Mouse (Mus musculus) splenic B cell, adult 2 months (primary cell): ENCODE measurements around the gene Gss.
A peak's percentile ranks its signal among the peaks of the same experiment; 100 is the strongest.

Experiments
- DNase-seq: peaks from one replicate; pipeline ENCODE4 v3.0.0-alpha.2; 2011; ENCODE audit warnings: low read depth, low spot score
- H3K27me3 ChIP-seq: 2 replicates; pipeline ENCODE4 v1.6.1; 2012; ENCODE audit warnings: mild to moderate bottlenecking, low read length, moderate library complexity, mixed read lengths; ENCODE audit not compliant: control insufficient read depth, poor library complexity, insufficient read depth, severe bottlenecking
- H3K36me3 ChIP-seq: 2 replicates; pipeline ENCODE4 v1.6.1; 2012; ENCODE audit warnings: mild to moderate bottlenecking, low read length, moderate library complexity, mixed read lengths; ENCODE audit not compliant: control insufficient read depth, poor library complexity, insufficient read depth, severe bottlenecking

Gss gene

GRCm38 (mm10) chr2:155603707-155604106, 11.1 kb upstream of the Gss start:
- Histone ChIP-seq H3K27me3 (no peaks in the 10 kb centered on the region), H3K36me3 (no peaks in the 10 kb centered on the region)
- DNase-seq: no peak

DNA sequence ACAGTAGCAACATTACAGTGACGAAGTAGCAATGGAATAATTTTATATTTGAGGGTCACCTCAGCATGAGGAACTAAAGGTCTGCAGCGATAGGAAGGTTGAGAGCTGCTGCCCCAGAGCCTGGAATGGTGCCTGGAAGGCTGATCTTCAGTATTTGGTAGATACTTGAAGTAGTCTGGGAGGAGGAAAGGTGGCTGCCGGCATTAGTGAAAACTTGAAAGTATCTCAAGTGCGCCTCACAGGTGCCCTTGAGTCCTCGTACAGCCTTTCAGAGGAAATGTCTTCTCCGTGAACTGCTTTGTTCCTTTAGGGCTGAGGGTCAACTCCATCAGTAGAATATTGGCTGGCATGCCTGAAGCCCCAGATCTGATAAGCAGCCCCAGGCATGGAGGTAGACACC, 2.9 kb upstream of the Gss start:
- no peaks in the 10 kb centered on the region for H3K27me3 ChIP-seq
- no peak for DNase-seq
- no peaks in the 10 kb centered on the region for H3K36me3 ChIP-seq

DNA sequence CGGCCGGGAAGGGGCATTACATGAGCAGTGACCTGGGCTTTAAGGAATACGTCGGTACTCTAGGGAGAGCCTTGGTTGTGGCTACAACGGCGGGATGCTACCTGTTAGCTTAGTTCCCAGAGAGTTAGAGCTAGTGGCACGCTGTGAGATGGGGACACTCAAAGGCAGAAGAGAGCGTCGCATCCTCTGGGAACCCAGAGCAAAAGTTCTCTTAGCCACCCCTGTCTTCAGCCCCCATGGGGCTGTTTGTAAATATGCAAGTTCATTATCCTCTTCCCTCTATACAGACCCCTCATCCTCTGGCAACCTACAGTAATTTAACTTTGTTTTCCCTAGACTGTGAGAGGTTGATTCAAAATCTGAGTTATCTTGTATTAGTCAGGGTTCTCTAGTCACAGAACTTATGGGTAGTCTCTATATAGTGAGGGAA, 259 bp upstream of the Gss start:
- no peaks in the 10 kb centered on the region for H3K36me3 ChIP-seq
- no peaks in the 10 kb centered on the region for H3K27me3 ChIP-seq
- no peak for DNase-seq

DNA sequence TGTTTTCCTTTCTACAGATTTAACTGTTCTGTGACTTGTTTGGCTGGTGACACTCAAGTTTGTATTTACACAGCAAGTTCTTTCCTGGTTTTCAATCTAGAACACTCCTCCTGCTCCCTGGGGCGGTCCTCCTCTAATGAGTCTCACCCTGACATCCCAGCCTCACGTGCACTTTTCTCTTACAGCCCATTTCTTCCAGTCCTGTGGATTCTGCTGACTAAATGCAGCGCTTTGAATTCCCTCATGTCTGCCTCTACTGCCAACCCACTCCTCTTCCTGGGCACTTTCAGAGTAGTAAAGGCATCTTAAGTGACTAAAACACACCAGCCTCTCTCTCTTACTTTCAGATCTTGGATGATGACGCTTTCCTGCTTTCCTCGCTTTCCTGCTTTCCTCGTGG, 934 bp downstream of the Gss start:
- H3K27me3 ChIP-seq: no peaks in the 10 kb centered on the region
- DNase-seq: no peak
- no peaks in the 10 kb centered on the region for H3K36me3 ChIP-seq

GRCm38 (mm10) chr2:155590876-155591275, 1.7 kb downstream of the Gss start:
- Histone ChIP-seq H3K27me3 (no peaks in the 10 kb centered on the region), H3K36me3 (no peaks in the 10 kb centered on the region)
- no peak for DNase-seq

GRCm38 (mm10) chr2:155589521-155589920, 3.1 kb downstream of the Gss start:
- DNase-seq: no peak
- Histone ChIP-seq H3K27me3 (no peaks in the 10 kb centered on the region), H3K36me3 (no peaks in the 10 kb centered on the region)

DNA sequence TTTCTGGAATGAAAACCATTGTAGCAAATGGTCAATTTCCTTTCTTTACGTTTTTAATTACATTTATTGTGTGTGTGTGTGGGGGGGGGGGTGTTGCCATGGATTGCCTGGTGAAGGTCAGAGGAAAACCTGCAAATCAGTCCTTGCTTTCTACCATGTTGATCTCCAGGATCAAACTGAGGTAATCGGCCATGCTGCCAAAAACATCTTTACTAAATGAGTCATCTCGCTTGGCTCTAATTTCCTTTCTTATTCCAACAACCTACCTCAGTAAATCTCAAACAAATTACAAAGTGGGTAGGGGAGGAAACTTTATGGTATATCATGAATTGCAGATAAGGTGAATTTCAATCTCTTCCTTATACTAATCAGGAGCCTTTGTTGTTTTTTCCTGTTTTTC, 4.5 kb downstream of the Gss start:
- Histone ChIP-seq H3K27me3 (no peaks in the 10 kb centered on the region), H3K36me3 (no peaks in the 10 kb centered on the region)
- DNase-seq: no peak

DNA sequence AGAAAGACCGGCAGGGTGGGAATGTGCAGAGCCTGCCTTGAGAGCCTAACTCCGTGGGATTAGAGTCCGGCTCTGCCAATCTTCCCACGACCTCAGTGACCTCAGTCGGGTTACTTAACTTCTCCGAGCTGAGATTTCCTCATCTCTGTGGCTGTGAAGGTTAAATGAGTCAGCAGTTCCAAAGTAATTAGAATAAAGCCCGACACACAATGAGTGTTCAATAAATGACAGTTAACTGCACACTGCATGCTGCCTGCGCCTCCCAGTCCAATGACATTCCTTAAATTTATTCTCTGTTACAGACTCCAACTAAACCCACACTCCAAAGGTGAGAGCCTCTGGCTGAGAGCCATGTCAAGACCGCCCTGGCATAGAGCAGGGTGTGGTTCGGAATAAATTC, 7.1 kb downstream of the Gss start:
- Histone ChIP-seq H3K27me3 (no peaks in the 10 kb centered on the region), H3K36me3 (no peaks in the 10 kb centered on the region)
- DNase-seq: no peak

GRCm38 (mm10) chr2:155585082-155585481, 7.5 kb downstream of the Gss start:
- H3K27me3 ChIP-seq: no peaks in the 10 kb centered on the region
- no peak for DNase-seq
- H3K36me3 ChIP-seq: no peaks in the 10 kb centered on the region

DNA sequence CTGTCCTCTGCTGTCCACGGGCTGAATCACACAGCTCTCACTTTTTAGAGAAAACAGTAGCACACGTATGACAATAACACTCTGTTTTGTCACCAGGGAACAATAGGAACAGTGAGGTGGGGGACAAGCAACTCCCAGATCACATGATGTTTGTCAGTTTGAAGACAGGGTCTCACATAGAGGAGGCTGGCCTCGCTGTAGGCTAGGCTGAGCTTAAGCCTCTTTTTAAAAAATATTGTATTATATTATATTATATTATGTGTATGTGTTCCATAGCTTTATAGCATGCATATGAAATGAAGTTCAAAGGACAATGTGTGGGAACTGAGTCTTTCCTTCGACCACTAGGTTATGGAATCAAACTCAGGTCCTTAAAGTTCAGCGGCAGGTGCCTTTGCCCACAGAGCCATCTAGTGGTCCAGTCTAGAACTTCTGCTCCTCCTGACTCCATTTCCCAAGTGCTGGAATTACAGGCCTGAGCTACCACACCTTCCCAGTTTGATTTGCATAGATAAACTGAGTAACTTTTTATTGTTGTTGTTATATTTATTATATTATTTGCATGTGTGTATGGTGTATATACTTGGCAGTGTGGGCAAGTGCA, 8.6 kb downstream of the Gss start:
- DNase-seq: peak; percentile 63
- H3K27me3 ChIP-seq: no peaks in the 10 kb centered on the region

GRCm38 (mm10) chr2:155582996-155583395, 9.6 kb downstream of the Gss start:
- Histone ChIP-seq H3K27me3 (no peaks in the 10 kb centered on the region), H3K36me3 (no peaks in the 10 kb centered on the region)
- no peak for DNase-seq

More for the DNA sequence above, 8.6 kb downstream of the Gss start:
- H3K36me3 ChIP-seq: no peaks in the 10 kb centered on the region

DNA sequence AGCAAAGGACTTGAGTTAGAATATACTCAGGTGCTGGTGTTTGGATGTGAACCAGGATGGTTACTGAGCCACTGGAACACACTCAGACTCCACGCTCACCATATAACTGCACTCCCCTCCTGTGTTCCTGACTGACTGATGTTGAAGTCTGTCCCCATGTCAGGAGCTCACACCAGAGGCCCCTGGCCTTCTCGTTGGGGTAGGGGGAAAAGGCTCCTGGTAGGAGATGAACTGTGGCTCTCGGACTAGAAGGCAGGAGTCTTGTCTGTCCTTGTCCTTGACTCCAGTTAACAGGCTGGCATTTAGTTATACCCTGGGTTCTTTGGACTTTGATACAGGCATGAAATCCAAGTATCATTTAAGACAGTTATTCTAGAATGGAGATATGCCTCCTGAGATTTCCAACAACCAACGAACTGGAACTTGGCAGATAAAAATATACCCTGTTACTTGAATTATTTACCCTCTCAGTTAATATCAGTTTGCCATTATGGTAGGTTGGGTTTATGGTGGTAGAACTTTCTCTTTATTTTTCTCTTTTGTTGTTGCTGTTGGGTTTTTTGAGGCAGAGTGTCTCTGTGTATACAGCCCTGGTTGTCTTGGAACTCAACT, 10.1 kb downstream of the Gss start:
- Histone ChIP-seq H3K36me3 (no peaks in the 10 kb centered on the region), H3K27me3 (no peaks in the 10 kb centered on the region)
- DNase-seq: no peak

GRCm38 (mm10) chr2:155580331-155580730, 12.3 kb downstream of the Gss start:
- Histone ChIP-seq H3K36me3 (no peaks in the 10 kb centered on the region), H3K27me3 (no peaks in the 10 kb centered on the region)
- no peak for DNase-seq

- Histone ChIP-seq H3K27me3 (no peaks in the 10 kb centered on the region), H3K36me3 (no peaks in the 10 kb centered on the region)
- DNase-seq: no peak
Observed at GRCm38 (mm10) chr2:155576656-155577055, 16.0 kb downstream of the Gss start.

GRCm38 (mm10) chr2:155574700-155575099, 17.9 kb downstream of the Gss start:
- no peaks in the 10 kb centered on the region for H3K27me3 ChIP-seq
- H3K36me3 ChIP-seq: no peaks in the 10 kb centered on the region
- no peak for DNase-seq

DNA sequence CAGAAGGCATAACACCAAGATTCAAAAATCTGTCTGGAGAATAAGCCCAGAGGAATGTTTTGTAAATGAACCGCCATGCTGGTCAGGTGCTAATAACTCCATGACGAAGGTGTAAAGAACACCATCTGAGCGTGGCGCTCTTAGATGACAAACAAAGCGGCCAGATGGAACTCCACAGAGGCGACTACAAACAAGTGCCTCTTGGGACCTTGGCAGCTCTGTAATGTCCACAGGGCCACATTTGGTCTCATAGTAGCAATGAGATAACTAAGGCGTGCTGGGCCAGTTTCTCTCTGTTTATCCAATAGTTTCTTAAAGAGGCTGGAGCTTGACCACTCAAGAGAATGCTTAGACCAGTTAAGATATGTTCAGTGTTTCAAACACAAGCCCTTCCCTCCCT, 18.6 kb downstream of the Gss start:
- no peak for DNase-seq
- H3K36me3 ChIP-seq: no peaks in the 10 kb centered on the region
- H3K27me3 ChIP-seq: no peaks in the 10 kb centered on the region
